Mouse (Mus musculus) embryonic facial prominence, embryonic 11.5 days (tissue): ENCODE data around the gene Mxra7. TPM values are rescaled to one million over a fixed set of nuclear protein-coding genes. Genes with fewer than 3 reads are reported as not detected.

Experiments
- ATAC-seq: fragments of 200-750 bp; cut with Nextera tagmentation; replicated peaks from 2 replicates; pipeline ENCODE4 v1.8.0; 2017; ENCODE audit warnings: low read depth; ENCODE audit not compliant: insufficient number of reproducible peaks, low FRiP score, low TSS enrichment
- DNase-seq: peaks from one replicate; pipeline ENCODE4 v3.0.0-alpha.2; 2015; ENCODE audit warnings: low spot score
- H3K27ac ChIP-seq: fragments of 300-500 bp; sonication (generic); replicated peaks from 2 replicates; pipeline ENCODE4 v1.5.1; 2014; ENCODE audit warnings: mild to moderate bottlenecking, low read depth, low read length, control low read depth
- H3K27me3 ChIP-seq: fragments of 300-500 bp; sonication (generic); 2 replicates; pipeline ENCODE4 v1.6.1; 2014; ENCODE audit warnings: mild to moderate bottlenecking, low read length, moderate library complexity, mixed read lengths; ENCODE audit not compliant: control insufficient read depth, insufficient read depth
- H3K36me3 ChIP-seq: fragments of 300-500 bp; sonication (generic); replicated peaks from 2 replicates; pipeline ENCODE4 v1.6.1; 2014; ENCODE audit warnings: low read depth, mild to moderate bottlenecking, low read length, moderate library complexity, mixed read lengths; ENCODE audit not compliant: control insufficient read depth, insufficient read depth
- H3K4me1 ChIP-seq: fragments of 300-500 bp; sonication (generic); 2 replicates; pipeline ENCODE4 v1.6.1; 2014; ENCODE audit warnings: low read length, mixed read lengths; ENCODE audit not compliant: control insufficient read depth, insufficient read depth
- H3K4me2 ChIP-seq: fragments of 300-500 bp; sonication (generic); 2 replicates; pipeline ENCODE4 v1.6.1; 2014; ENCODE audit warnings: low read depth, mild to moderate bottlenecking, control low read depth, low read length, moderate library complexity
- H3K4me3 ChIP-seq: fragments of 300-500 bp; sonication (generic); 2 replicates; pipeline ENCODE4 v1.5.1; 2014; ENCODE audit warnings: low read depth, low read length, control low read depth
- H3K9ac ChIP-seq: fragments of 300-500 bp; sonication (generic); replicated peaks from 2 replicates; pipeline ENCODE4 v1.6.1; 2014; ENCODE audit warnings: mild to moderate bottlenecking, control low read depth, low read length
- H3K9me3 ChIP-seq: fragments of 300-500 bp; sonication (generic); replicated peaks from 2 replicates; pipeline ENCODE4 v1.6.1; 2016; ENCODE audit warnings: mild to moderate bottlenecking, low read length, inconsistent platforms, mixed read lengths; ENCODE audit not compliant: control insufficient read depth
- WGBS: fragments of 180-500 bp; shearing (Covaris S2); extraction: QIAGEN DNeasy Blood & Tissue Kit; methylation state at CpG from one replicate; pipeline ENCODE4 v1.1.7; 2014; 5-methylcytosine and 5-hydroxymethylcytosine counted together
- polyA plus RNA-seq: library from polyadenylated mRNA; unstranded; fragments of >200 nt; fragmentation: Nextera tagmentation; extraction: Ambion mirVana; gene quantifications from 2 replicates; pipeline ENCODE4 v1.2.1, GENCODE M21; 2014

Mxra7 gene
- polyA plus RNA-seq, 1 experiment from 2014 or later: 18.1 TPM

DNA sequence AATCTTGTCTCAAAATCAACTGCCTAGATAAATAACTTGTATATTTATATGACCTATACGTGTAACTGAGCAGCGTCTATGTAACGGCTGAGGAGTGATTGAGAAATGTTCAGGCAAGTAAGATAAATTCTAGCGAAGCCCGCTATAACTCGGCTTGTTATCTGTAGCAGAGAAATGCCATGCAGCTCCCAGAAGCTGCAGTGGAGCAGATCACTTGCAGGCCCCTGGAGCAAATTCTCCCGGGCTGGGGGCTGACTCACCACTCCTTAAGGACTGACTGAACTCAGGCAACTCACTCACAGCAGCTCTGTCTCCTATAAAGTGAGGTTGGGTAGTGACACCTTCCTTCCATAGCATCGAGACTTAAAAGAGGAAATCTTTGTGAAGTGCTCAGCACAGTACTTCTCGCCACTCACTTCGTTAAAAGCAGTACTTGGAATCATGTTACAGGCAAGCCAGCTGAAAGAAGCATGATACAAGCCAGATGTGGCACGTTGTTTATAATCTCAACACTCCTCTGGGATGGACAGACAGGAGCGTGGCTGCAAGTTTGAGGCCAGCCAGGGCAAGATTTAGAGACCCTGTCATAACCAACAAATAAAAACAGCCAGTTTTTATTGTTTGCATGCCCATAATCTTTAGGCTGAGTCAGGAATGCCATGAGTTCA lies 29.5 kb upstream of the Mxra7 start:
- no peaks in the 10 kb centered on the region for H3K4me1 ChIP-seq
- DNase-seq (peak; percentile 68), ATAC-seq (no peak)
- H3K27ac ChIP-seq: no peak overlapping the region
- 51% methylated on average over 12 of the region's 12 CpGs for WGBS
- H3K36me3 ChIP-seq: peaks cover 4% of the 10 kb centered on the region
- no peak overlapping the region for H3K4me2 ChIP-seq
- no peaks in the 10 kb centered on the region for H3K9me3 ChIP-seq
- H3K4me3 ChIP-seq: no peak overlapping the region
- H3K27me3 ChIP-seq: no peaks in the 10 kb centered on the region
- H3K9ac ChIP-seq: no peak overlapping the region

DNA sequence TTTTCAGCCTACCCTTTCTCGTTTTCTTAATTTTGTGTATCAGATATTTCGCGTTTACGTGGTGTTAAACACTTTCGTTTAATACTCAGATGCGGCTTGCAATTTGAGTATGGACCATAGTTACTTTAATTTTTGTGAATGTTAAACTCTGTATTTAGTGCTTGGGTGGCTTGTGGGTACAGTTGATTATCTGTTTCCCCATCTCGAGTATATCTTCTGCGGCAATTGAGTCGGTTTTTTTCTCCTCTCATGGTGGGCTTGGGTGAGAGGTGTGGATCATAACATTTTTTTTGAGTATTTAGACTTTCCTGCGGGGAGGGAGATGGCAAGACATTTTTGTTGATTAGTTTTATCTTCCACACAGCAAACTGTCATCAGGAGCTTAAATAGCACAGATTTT lies 26.4 kb upstream of the Mxra7 start:
- DNase-seq: no peak
- Histone ChIP-seq H3K4me3 (peak overlapping the region; percentile 99), H3K4me2 (peak overlapping the region; percentile 66), H3K27me3 (no peaks in the 10 kb centered on the region), H3K9ac (peak overlapping the region; percentile 87; the same call in 1 of the 2 replicates), H3K9me3 (no peaks in the 10 kb centered on the region), H3K27ac (no peak overlapping the region; the same call in 1 of the 2 replicates), H3K4me1 (no peaks in the 10 kb centered on the region), H3K36me3 (peaks cover 6% of the 10 kb centered on the region)
- WGBS: 35% methylated on average over 10 of the region's 10 CpGs
- ATAC-seq: no peak

DNA sequence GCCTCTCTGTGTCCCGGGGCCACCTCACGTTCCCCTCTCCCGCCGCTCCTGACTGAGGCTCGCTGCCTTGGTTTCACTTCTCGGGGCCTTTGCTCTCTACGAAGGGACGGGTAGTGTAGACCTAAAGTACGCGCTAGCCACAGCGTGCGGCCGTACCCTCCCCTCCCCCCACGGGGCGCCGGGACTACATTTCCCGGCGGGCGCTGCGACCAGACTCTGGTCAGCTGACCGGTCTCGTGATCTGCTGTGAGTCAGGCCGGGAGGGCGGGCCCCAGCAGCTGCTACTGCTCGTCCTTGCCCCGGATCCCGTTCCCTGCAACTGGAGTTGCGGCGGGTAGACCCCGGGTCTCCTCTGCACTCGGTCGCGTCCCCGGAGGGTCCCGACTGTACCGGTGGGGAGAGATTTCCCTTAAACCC lies 25.7 kb upstream of the Mxra7 start:
- peaks cover 3% of the 10 kb centered on the region for H3K36me3 ChIP-seq
- peak overlapping the region; percentile 87 for H3K9ac ChIP-seq
- H3K27me3 ChIP-seq: no peaks in the 10 kb centered on the region
- ATAC-seq (peak; percentile 84), DNase-seq (peak; percentile 98)
- peak overlapping the region; percentile 99 for H3K4me3 ChIP-seq
- WGBS: under 1% methylated on average over 36 of the region's 36 CpGs
- H3K4me2 ChIP-seq: peak overlapping the region; percentile 66
- peak overlapping the region; percentile 97 for H3K27ac ChIP-seq
- no peaks in the 10 kb centered on the region for H3K4me1 ChIP-seq
- no peaks in the 10 kb centered on the region for H3K9me3 ChIP-seq

DNA sequence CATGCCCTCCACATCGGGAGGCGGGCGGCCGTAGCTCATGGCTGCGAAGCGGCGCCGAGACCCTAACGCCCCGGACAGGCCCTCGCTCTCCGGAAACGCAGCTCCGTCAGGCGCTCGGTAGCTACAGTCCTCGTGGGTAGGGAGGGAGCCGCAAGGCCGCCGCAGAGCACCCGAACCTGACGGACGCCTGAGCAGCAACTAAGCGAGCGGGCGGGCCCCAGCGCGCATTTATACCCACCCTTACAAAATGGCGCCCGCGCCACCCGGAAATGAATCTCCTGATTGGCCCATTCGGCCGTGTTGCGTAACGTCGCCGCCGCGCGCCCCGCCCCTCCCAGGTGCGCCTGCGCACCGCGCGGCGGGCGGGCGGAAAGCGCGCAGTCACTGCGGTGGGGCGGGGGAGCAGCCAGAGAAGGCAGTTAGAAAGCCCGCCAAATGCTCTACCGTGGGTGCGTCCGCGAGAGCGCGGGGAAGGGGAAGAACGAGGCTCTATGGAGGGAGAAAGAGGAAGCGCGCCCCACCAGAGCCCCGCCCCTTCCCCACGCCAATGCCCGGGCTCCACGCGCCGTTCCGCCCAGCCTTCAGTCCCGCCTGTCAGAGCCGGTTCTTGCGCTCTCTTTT lies 25.2 kb upstream of the Mxra7 start, which contains the start of gene Srsf2:
TSS of gene Srsf2 (minus strand) at position 204 of the 621 bp plus-strand sequence.
- peak within 1 kb of the TSS; percentile 99 for H3K4me3 ChIP-seq
- H3K4me1 ChIP-seq: no peaks in the 10 kb centered on the region
- H3K36me3 ChIP-seq: peaks cover 3% of the 10 kb centered on the region
- peak within 1 kb of the TSS; percentile 77 for H3K4me2 ChIP-seq
- peak within 1 kb of the TSS; percentile 97 for H3K27ac ChIP-seq
- peak within 1 kb of the TSS; percentile 99 for H3K9ac ChIP-seq
- no peaks in the 10 kb centered on the region for H3K9me3 ChIP-seq
- H3K27me3 ChIP-seq: no peaks in the 10 kb centered on the region
- ATAC-seq (peak; percentile 90), DNase-seq (peak; percentile 97)
- under 1% methylated on average over 63 of the region's 74 CpGs for WGBS

DNA sequence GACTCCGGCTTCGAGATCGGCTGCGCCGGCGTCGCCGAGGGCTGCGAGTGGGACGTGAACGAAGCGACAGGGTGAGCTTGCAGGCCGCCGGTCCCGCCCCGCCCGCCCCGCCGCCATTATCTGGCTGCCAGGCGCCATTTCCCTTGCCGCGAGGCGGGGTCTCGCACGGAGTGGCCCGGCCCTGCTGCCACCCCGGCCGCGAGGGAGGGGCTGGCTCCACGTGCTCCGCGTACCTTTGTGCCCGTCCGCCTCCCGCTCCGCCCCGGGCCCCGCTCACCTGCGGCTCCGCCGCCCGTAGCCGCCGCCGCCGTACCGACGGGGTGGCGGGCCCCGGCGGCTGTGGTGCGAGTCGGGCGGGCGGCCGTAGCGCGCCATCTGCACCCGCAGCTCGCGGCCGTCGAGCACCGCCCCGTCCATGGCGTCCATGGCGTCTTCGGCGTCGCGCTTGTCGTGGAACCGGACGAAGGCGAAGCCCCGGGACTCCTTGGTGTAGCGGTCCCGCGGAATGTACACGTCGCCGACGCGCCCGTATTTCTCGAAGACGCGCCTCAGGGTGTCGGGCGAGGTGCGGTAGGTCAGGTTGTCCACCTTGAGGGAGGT lies 24.5 kb upstream of the Mxra7 start, which contains the start of gene Mfsd11:
TSS of gene Mfsd11 (plus strand) at position 150 of the 600 bp plus-strand sequence.
- peaks cover 3% of the 10 kb centered on the region for H3K36me3 ChIP-seq
- H3K4me3 ChIP-seq: peak within 1 kb of the TSS; percentile 99
- H3K9ac ChIP-seq: peak within 1 kb of the TSS; percentile 99
- H3K27ac ChIP-seq: peak within 1 kb of the TSS; percentile 97
- ATAC-seq (peak; percentile 72), DNase-seq (peak; percentile 77)
- no peaks in the 10 kb centered on the region for H3K27me3 ChIP-seq
- under 1% methylated on average over 80 of the region's 91 CpGs for WGBS
- H3K9me3 ChIP-seq: no peaks in the 10 kb centered on the region
- H3K4me2 ChIP-seq: peak within 1 kb of the TSS; percentile 77
- H3K4me1 ChIP-seq: no peaks in the 10 kb centered on the region

DNA sequence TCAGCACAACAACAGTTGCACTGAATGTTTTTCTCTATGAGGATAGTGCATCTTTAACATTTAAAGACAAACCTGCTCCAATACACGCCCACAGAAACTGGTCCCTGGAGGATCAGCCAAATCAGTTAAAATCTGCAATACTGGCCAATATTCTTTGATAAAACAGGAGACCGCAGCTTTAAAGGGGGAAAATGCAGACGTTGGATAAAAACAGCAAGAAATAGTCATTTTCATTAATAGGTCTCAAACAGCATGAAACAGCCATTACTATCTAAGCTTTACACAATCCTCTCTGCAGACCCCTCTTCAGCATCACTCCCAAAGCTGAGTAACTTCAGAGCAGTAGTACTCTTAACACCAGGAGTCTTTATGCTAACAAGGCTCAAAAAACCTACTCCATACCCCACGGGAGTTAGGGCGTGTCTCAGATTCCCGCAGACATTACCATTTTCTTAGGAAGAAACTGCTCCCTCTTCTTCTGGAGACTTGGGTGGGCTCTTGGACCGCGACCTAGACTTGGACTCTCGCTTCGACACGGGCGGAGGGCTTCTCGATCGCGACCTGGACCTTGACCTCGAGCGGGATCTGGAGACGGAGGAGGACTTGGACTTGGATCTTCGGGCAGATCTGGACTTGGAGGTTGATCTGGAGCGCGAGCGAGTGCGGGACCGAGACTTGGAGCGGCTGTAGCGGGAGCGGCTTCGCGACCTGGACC lies 23.9 kb upstream of the Mxra7 start:
- Histone ChIP-seq H3K4me3 (peak overlapping the region; percentile 99), H3K9me3 (no peaks in the 10 kb centered on the region), H3K27me3 (no peaks in the 10 kb centered on the region), H3K36me3 (peaks cover 3% of the 10 kb centered on the region), H3K4me1 (no peaks in the 10 kb centered on the region), H3K4me2 (peak overlapping the region; percentile 77), H3K27ac (peak overlapping the region; percentile 97), H3K9ac (peak overlapping the region; percentile 99)
- under 1% methylated on average over 27 of the region's 29 CpGs for WGBS
- peak; percentile 18 for DNase-seq
- ATAC-seq: no peak; the same call in 1 of the 2 replicates

DNA sequence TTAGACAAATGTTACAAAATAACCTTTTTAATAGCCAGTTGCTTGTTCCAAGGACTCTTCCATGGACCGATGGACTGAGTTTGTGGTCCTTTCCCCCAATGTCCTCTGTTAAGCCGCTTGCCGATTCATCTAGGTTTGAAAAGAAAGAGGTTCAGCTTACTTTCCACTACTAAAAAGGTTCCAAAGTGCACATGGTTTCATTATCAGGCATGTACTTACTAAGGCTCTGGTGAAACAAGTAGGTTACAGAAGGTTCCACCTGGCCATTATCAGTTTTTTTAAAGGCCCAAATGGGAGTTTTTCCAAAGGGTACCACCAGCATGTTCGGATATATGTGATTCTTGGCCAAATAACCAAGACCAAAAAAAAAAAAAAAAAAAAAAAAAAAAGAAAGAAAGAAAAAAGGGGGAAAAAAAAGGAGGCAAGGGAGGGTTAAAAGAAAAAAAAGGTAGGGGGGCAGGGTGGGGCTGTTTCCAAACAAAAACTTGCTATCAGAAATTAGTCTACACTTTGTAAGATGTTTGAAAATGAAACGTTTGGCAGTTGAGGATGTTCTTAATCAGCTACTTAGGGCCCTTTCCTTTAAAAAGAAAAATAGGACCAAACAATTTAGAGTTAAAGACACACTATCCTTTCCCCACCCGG lies 23.1 kb upstream of the Mxra7 start:
- ATAC-seq (no peak), DNase-seq (no peak)
- no peak overlapping the region for H3K27ac ChIP-seq
- H3K4me3 ChIP-seq: peak overlapping the region; percentile 99
- no peaks in the 10 kb centered on the region for H3K4me1 ChIP-seq
- peak overlapping the region; percentile 77 for H3K4me2 ChIP-seq
- H3K36me3 ChIP-seq: peaks cover 3% of the 10 kb centered on the region
- peak overlapping the region; percentile 99 for H3K9ac ChIP-seq
- no peaks in the 10 kb centered on the region for H3K27me3 ChIP-seq
- no peaks in the 10 kb centered on the region for H3K9me3 ChIP-seq
- WGBS: 46% methylated on average over 6 of the region's 6 CpGs
